Mouse (Mus musculus) embryonic fibroblast, embryonic 13.5 days (primary cell): ENCODE results near the gene Spsb1.

Experiments
- CTCF ChIP-seq: IDR thresholded peaks from 2 replicates; pipeline ENCODE4 v1.5.1; 2011; ENCODE audit warnings: mild to moderate bottlenecking, control low read depth, low read length, moderate library complexity, borderline replicate concordance; ENCODE audit not compliant: insufficient read depth
- POLR2A ChIP-seq: IDR thresholded peaks from 2 replicates; pipeline ENCODE4 v1.6.1; 2011; ENCODE audit warnings: low read depth, mild to moderate bottlenecking, control low read depth, low read length, moderate library complexity

GRCm38 (mm10) chr4:149850045-149850444 lies 104.8 kb downstream of the Spsb1 start:
- no peak for TF ChIP-seq POLR2A
- no peak for TF ChIP-seq CTCF
